Mouse (Mus musculus) intestine, embryonic 14.5 days (tissue): ENCODE measurements at regions not wholly inside any gene's neighbourhood (a gene's known extent, or its start where the extent isn't known, plus 50 kb on each side); places are given as distances from the start of the nearest gene placed in this dataset.
"Not testable (repeated sequence)": the region's sequence is repeated elsewhere in the genome, so short reads cannot be mapped to it uniquely, and the experiment has no call there.

Source experiments
- ATAC-seq: fragments of 200-750 bp; cut with Nextera tagmentation; replicated peaks from 2 replicates; pipeline ENCODE4 v1.8.0; 2017; ENCODE audit warnings: low read depth, moderate number of reproducible peaks, moderate TSS enrichment, moderate library complexity; ENCODE audit not compliant: low FRiP score, low TSS enrichment
- DNase-seq: peaks from one replicate; pipeline ENCODE4 v3.0.0-alpha.2; 2018; ENCODE audit warnings: low spot score
- H3K27ac ChIP-seq: fragments of 300-500 bp; sonication (generic); 2 replicates; pipeline ENCODE4 v1.5.1; 2014; ENCODE audit warnings: low read depth, mild to moderate bottlenecking, control low read depth
- H3K27me3 ChIP-seq: fragments of 300-500 bp; sonication (generic); replicated peaks from 2 replicates; pipeline ENCODE4 v1.6.1; 2014; ENCODE audit warnings: low read length, control low read depth; ENCODE audit not compliant: control insufficient read depth, insufficient read depth
- H3K36me3 ChIP-seq: fragments of 300-500 bp; sonication (generic); 2 replicates; pipeline ENCODE4 v1.6.1; 2014; ENCODE audit warnings: low read length, control low read depth; ENCODE audit not compliant: control insufficient read depth, insufficient read depth
- H3K4me1 ChIP-seq: fragments of 300-500 bp; sonication (generic); replicated peaks from 2 replicates; pipeline ENCODE4 v1.6.1; 2014; ENCODE audit warnings: low read length, control low read depth, mixed read lengths; ENCODE audit not compliant: control insufficient read depth, insufficient read depth
- H3K4me2 ChIP-seq: fragments of 300-500 bp; sonication (generic); 2 replicates; pipeline ENCODE4 v1.6.1; 2014; ENCODE audit warnings: low read length
- H3K4me3 ChIP-seq: fragments of 300-500 bp; sonication (generic); 2 replicates; pipeline ENCODE4 v1.5.1; 2014; ENCODE audit warnings: low read depth, low read length, control low read depth, mixed read lengths
- H3K9ac ChIP-seq: fragments of 300-500 bp; sonication (generic); 2 replicates; pipeline ENCODE4 v1.6.1; 2014; ENCODE audit warnings: mild to moderate bottlenecking, low read length
- H3K9me3 ChIP-seq: fragments of 300-500 bp; sonication (generic); 2 replicates; pipeline ENCODE4 v1.6.1; 2016; ENCODE audit warnings: low read length, control low read depth; ENCODE audit not compliant: control insufficient read depth
- WGBS: fragments of 180-500 bp; shearing (Covaris S2); extraction: QIAGEN DNeasy Blood & Tissue Kit; methylation state at CpG from one replicate; pipeline ENCODE4 v1.1.7; 2014; 5-methylcytosine and 5-hydroxymethylcytosine counted together

GRCm38 (mm10) chr7:118320307-118320706 lies 76.8 kb upstream of the Smg1 start:
- Histone ChIP-seq H3K4me2 (no peak overlapping the region), H3K9ac (no peak overlapping the region), H3K36me3 (no peaks in the 10 kb centered on the region), H3K9me3 (0 out of 2 replicates have a peak, but pooled peaks cover 2% of the 10 kb centered on the region), H3K4me3 (no peak overlapping the region), H3K27me3 (no peaks in the 10 kb centered on the region), H3K27ac (no peak overlapping the region), H3K4me1 (no peaks in the 10 kb centered on the region; the same call in 1 of the 2 replicates)
- 77% methylated on average over 4 of the region's 4 CpGs for WGBS
- ATAC-seq (no peak), DNase-seq (no peak)

DNA sequence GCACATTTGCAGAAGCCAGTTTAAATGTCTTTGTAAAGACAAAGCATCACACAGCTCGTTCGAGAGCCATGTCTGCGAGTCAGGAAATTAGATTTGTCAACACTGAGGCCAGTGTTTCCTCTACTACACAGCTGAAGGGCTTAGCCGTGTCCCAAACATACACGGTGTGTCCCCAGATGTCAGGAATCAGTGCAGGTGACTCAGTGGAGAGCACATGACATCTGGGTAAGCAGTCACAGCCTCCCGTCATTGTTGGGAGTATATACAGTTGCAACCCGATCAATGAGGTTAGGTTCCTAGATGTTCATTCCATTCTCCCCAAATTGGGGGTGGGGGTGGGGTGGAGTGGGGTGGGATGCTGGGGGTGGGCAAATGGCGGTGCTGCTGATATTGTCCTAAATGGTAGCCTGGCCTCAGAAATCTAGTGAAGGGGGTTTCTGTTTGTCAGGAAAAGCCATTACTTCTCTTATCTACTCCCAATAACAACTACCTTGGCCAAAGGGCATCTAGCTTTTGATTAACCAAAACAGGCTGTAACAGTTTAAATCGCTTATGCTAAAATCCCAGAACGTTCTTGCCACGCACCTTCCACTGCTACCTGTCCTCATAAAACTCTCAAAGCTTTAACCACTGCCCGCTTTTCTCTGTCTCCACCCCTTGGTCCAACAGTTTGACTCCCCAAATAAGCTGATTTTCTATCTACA lies 75.1 kb upstream of the Smg1 start:
- Histone ChIP-seq H3K4me2 (no peak overlapping the region; the same call in 1 of the 2 replicates), H3K27ac (peak overlapping the region; percentile 43; the same call in 1 of the 2 replicates)
- ATAC-seq = no peak

GRCm38 (mm10) chr7:118314886-118315285 lies 71.4 kb upstream of the Smg1 start:
- DNase-seq, H3K27ac ChIP-seq, H3K9me3 ChIP-seq, H3K4me3 ChIP-seq, H3K4me2 ChIP-seq, H3K27me3 ChIP-seq, H3K9ac ChIP-seq, H3K36me3 ChIP-seq, H3K4me1 ChIP-seq: not testable (repeated sequence)
- 0 out of 2 replicates have a peak, but pooled peaks have one; percentile 36 for ATAC-seq
- WGBS = 51% methylated on average over 10 of the region's 10 CpGs

More for the DNA sequence above, 75.1 kb upstream of the Smg1 start:
- H3K4me1 ChIP-seq = no peaks in the 10 kb centered on the region; the same call in 1 of the 2 replicates
- 0 out of 2 replicates have a peak, but pooled peaks cover 2% of the 10 kb centered on the region for H3K9me3 ChIP-seq
- WGBS = 52% methylated on average over 12 of the region's 12 CpGs
- no peaks in the 10 kb centered on the region for H3K36me3 ChIP-seq
- no peaks in the 10 kb centered on the region for H3K27me3 ChIP-seq
- no peak overlapping the region for H3K4me3 ChIP-seq
- no peak for DNase-seq
- H3K9ac ChIP-seq = no peak overlapping the region

DNA sequence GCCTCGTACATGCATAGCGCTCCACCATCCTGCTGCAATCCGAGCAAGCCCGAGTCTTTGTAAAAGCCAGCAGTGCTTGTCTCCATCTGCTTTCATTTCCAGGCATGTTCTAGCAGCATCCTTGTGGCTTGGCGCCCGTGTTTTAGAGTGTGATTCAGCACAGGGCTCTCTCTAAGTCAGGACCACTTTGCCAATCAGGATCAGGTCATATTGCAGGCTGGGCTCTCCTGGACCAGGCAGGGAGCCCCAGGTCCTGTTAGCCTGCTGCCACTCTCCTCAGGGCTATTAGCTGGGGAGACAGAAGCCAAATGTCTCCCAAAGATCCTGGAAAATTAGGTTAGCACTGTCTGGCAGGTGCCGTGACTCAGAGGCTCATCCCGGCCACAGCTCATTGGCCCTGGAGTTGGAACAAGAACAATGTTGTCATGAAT lies 70.8 kb upstream of the Smg1 start:
- 78% methylated on average over 8 of the region's 8 CpGs for WGBS
- Histone ChIP-seq H3K9ac (no peak overlapping the region), H3K9me3 (no peaks in the 10 kb centered on the region), H3K27me3 (no peaks in the 10 kb centered on the region), H3K36me3 (no peaks in the 10 kb centered on the region), H3K4me2 (no peak overlapping the region), H3K27ac (no peak overlapping the region), H3K4me3 (no peak overlapping the region), H3K4me1 (no peaks in the 10 kb centered on the region; the same call in 1 of the 2 replicates)
- DNase-seq (no peak), ATAC-seq (no peak)

DNA sequence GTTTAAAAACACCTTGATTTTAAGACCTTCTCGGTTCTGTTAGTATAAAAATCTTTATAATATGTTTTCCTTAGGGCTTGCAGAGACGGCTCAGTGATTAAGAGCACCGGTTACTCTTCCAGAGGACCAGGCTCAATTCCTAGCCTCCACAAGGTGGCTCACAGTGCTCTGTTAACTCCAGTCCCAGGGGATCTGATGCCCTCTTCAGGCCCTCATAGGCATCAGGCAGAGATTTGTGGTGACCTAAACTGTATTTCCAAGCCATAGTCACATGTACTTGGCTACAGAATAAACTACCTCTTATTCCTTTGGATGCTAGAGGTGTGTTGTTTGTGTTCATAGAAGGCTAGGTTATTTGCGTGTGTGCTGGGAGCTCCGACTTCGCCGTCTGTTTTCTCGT lies 70.3 kb upstream of the Smg1 start:
- Histone ChIP-seq H3K9ac (no peak overlapping the region), H3K4me1 (no peaks in the 10 kb centered on the region; the same call in 1 of the 2 replicates), H3K4me3 (no peak overlapping the region), H3K36me3 (no peaks in the 10 kb centered on the region), H3K27ac (no peak overlapping the region), H3K9me3 (no peaks in the 10 kb centered on the region), H3K4me2 (no peak overlapping the region), H3K27me3 (no peaks in the 10 kb centered on the region)
- no peak for ATAC-seq
- 55% methylated on average over 8 of the region's 8 CpGs for WGBS
- DNase-seq = no peak

DNA sequence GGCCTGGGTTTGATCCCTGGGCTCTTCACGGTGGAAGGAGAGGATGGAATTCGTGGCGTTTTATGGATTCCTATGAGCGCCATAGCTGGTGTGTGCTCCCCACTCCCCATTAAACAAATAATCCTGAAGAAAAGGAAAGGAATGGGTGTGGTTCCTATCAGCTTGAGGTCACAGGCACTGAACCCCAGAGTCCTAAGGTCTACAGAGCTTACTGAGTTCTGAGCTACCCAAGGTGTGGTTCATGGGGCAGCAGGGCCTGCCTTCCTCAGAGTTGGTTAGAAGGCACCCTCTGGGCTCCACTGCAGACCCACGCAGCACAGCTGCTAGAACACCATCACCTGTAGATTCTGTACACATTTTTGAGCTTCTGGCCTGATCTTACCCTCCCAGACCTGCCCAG lies 66.3 kb upstream of the Smg1 start:
- Histone ChIP-seq H3K4me1 (no peaks in the 10 kb centered on the region), H3K9me3 (no peaks in the 10 kb centered on the region), H3K9ac (no peak overlapping the region), H3K27ac (no peak overlapping the region), H3K4me2 (no peak overlapping the region), H3K36me3 (no peaks in the 10 kb centered on the region), H3K4me3 (no peak overlapping the region), H3K27me3 (no peaks in the 10 kb centered on the region)
- 66% methylated on average over 5 of the region's 5 CpGs for WGBS
- peak; percentile 63 for ATAC-seq
- DNase-seq = no peak

- no peak overlapping the region for H3K9ac ChIP-seq
- DNase-seq (no peak), ATAC-seq (no peak)
- WGBS = 87% methylated on average over 2 of the region's 2 CpGs
- no peaks in the 10 kb centered on the region for H3K9me3 ChIP-seq
- H3K27me3 ChIP-seq = no peaks in the 10 kb centered on the region
- no peak overlapping the region for H3K4me2 ChIP-seq
- no peak overlapping the region for H3K27ac ChIP-seq
- H3K36me3 ChIP-seq = no peaks in the 10 kb centered on the region
- no peak overlapping the region for H3K4me3 ChIP-seq
- H3K4me1 ChIP-seq = no peaks in the 10 kb centered on the region
These were observed 65.4 kb upstream of the Smg1 start for GRCm38 (mm10) chr7:118308882-118309281.

DNA sequence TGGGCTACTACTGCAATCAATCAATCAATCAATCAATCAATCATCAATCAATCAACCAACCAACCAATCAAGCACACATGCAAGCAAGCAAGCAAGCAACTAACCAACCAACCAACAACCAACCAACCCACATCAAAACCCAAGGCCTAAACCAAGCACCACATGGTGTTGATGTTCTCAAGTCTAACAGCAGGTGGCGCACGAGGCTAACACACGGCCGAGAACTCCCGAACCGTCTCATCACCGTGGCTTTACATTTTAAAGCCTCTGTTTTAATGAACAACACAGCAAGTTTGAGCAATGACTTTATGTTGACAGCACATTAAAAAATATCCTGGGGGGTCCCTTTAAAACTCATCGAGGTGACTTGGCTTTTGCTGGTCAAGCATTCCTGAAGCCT lies 61.3 kb upstream of the Smg1 start:
- Histone ChIP-seq H3K4me2 (no peak overlapping the region), H3K27me3 (no peaks in the 10 kb centered on the region), H3K9ac (no peak overlapping the region), H3K36me3 (no peaks in the 10 kb centered on the region), H3K27ac (no peak overlapping the region), H3K9me3 (no peaks in the 10 kb centered on the region), H3K4me3 (no peak overlapping the region), H3K4me1 (no peaks in the 10 kb centered on the region)
- DNase-seq (peak; percentile 93), ATAC-seq (peak; percentile 67; the same call in 1 of the 2 replicates)
- under 1% methylated on average over 8 of the region's 8 CpGs for WGBS

- WGBS = 67% methylated on average over 2 of the region's 2 CpGs
- H3K9ac ChIP-seq = no peak overlapping the region
- ATAC-seq = no peak
- H3K4me2 ChIP-seq = no peak overlapping the region
- H3K9me3 ChIP-seq = no peaks in the 10 kb centered on the region
- DNase-seq = no peak
- H3K27ac ChIP-seq = no peak overlapping the region
- H3K27me3 ChIP-seq = no peaks in the 10 kb centered on the region
- H3K4me3 ChIP-seq = no peak overlapping the region
- H3K36me3 ChIP-seq = no peaks in the 10 kb centered on the region
- no peaks in the 10 kb centered on the region for H3K4me1 ChIP-seq
These were observed 60.9 kb upstream of the Smg1 start for GRCm38 (mm10) chr7:118304338-118304737.
